Mouse (Mus musculus) spleen, adult 2 months (tissue): ENCODE data around the gene Gm27021.

ENCODE experiments used
- CTCF ChIP-seq: fragments of 200-500 bp; IDR thresholded peaks from 2 replicates; pipeline ENCODE4 v1.5.1; 2011; ENCODE audit warnings: mild to moderate bottlenecking, inconsistent platforms; ENCODE audit not compliant: insufficient read depth, insufficient read length, insufficient replicate concordance; ENCODE audit errors: extremely low read depth
- POLR2A ChIP-seq: fragments of 200-500 bp; IDR thresholded peaks from 2 replicates; pipeline ENCODE4 v1.6.1; 2011; ENCODE audit warnings: low read depth, low read length, inconsistent platforms

- TF ChIP-seq CTCF (peak; percentile 86), POLR2A (no peak)
These were observed 15.7 kb upstream of the Gm27021 start for GRCm38 (mm10) chr8:120683602-120684001.
